ENCODE assay signal across 8 mouse cellular contexts in the genomic region with DNA sequence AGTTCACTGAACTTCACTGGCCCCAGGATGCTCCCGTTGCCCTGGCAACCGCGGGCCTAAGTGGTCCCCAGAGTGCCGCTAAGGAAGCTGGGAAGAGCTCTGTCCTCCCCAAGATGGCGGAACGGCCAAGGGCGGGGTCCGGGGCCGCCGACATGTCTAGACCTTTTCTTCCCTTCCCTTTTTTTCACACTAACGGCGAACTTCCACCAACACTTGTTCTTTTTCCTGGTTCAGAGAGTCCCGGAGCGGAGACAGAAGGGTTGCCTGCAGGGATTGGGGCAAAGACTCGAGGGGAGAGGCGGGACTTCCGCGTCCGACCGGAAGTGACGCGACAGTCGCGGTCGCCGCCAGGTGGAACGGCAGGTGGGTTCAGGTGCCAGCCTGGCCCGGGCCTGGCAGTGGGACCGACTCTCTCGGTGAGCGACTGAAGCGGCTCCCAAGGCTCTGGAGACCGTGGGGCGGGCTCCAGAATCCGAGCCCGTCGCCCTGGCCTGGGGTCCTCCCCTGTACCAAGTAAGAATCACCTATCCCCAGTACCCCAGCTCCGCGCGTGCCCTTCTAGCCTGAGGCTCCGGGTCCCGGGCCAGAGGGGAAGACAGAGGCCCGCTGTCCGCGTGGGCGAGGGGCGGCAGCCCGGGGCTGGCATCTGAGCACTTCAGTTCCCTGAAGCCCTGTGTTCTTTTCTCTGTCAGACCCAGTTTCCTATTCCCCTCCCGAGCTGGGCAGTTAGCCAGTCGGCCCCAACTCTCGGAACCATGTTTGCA. TPM values are rescaled to one million over a fixed set of nuclear protein-coding genes. Genes with fewer than 3 reads are reported as not detected.
DNase-seq lines count a peak whose midpoint lies in the region; ATAC-seq and TF ChIP-seq lines count a peak whose summit lies in the region.

A gene (plus strand): TSS at position 116 of the 764 bp plus-strand sequence.
A gene (plus strand): TSS at position 334 of the 764 bp plus-strand sequence.

- peak; percentile 86 for DNase-seq in 3134 (ENCODE audit: extremely low read depth, insufficient read length, low spot score)
- peak; percentile 85 to 90 for DNase-seq in adrenal gland, postnatal 36 days
- peak; percentile 86 for DNase-seq in heart, adult 8-10 months (ENCODE audit: low spot score)
- DNase-seq in kidney, adult 9 months: peak; percentile 94
- DNase-seq in limb, embryonic 14.5 days (ENCODE audit: low spot score): peak; percentile 86
- peak; percentile 89 for DNase-seq in midbrain, postnatal 0 days (ENCODE audit: low spot score)
- DNase-seq in spleen, postnatal 14 days (ENCODE audit: low spot score in 2 of 2): peak; percentile 64 to 78

- TF ChIP-seq CTCF in midbrain, postnatal 0 days (IDR thresholded peaks at IDR 0.05): peak; percentile 30; the same call in 1 of the 2 replicates

- H3K4me1 ChIP-seq in embryonic facial prominence, embryonic 13.5 days: peaks cover 16% of the 10 kb centered on the region
- H3K4me1 ChIP-seq in limb, embryonic 14.5 days (ENCODE audit: control insufficient read depth, insufficient read depth, low read length): 0 out of 2 replicates have a peak, but pooled peaks cover 3% of the 10 kb centered on the region
- 0 out of 2 replicates have a peak, but pooled peaks cover 9% of the 10 kb centered on the region for H3K4me1 ChIP-seq in midbrain, postnatal 0 days (ENCODE audit: insufficient read depth, low read length)

- peak within 1 kb of the TSS; percentile 97 for H3K4me2 ChIP-seq in embryonic facial prominence, embryonic 13.5 days
- peak within 1 kb of the TSS; percentile 88 for H3K4me2 ChIP-seq in limb, embryonic 14.5 days (replicated peaks; ENCODE audit: low read depth, low read length, severe bottlenecking)
- peak within 1 kb of the TSS; percentile 97 for H3K4me2 ChIP-seq in midbrain, postnatal 0 days (ENCODE audit: low read depth, low read length, poor library complexity, severe bottlenecking)

- TF ChIP-seq POLR2A in limb, embryonic 14.5 days (IDR thresholded peaks at IDR 0.05; ENCODE audit: borderline replicate concordance, extremely low read depth, insufficient read depth, insufficient read length): peak; percentile 63; the same call in 1 of the 2 replicates

- ATAC-seq in embryonic facial prominence, embryonic 13.5 days (ENCODE audit: insufficient number of reproducible peaks, insufficient read depth, low FRiP score, low TSS enrichment, low read depth): peak; percentile 78
- ATAC-seq in limb, embryonic 14.5 days (ENCODE audit: low FRiP score, low read depth): peak; percentile 94
- peak; percentile 85 for ATAC-seq in midbrain, postnatal 0 days (ENCODE audit: low FRiP score)

- peak within 1 kb of the TSS; percentile 90 for H3K9ac ChIP-seq in embryonic facial prominence, embryonic 13.5 days
- peak within 1 kb of the TSS; percentile 71 for H3K9ac ChIP-seq in limb, embryonic 14.5 days (ENCODE audit: low read depth, low read length, severe bottlenecking)
- H3K9ac ChIP-seq in midbrain, postnatal 0 days (replicated peaks; ENCODE audit: low read length, poor library complexity, severe bottlenecking): peak within 1 kb of the TSS; percentile 97

- H3K9me3 ChIP-seq in embryonic facial prominence, embryonic 13.5 days: no peaks in the 10 kb centered on the region
- H3K9me3 ChIP-seq in limb, embryonic 14.5 days (ENCODE audit: control insufficient read depth, low read length): no peaks in the 10 kb centered on the region
- no peaks in the 10 kb centered on the region for H3K9me3 ChIP-seq in midbrain, postnatal 0 days (ENCODE audit: low read length)

- peak within 1 kb of the TSS; percentile 88 for H3K4me3 ChIP-seq in embryonic facial prominence, embryonic 13.5 days
- H3K4me3 ChIP-seq in limb, embryonic 14.5 days (replicated peaks; ENCODE audit: low read length): peak within 1 kb of the TSS; percentile 71
- peak within 1 kb of the TSS; percentile 80 for H3K4me3 ChIP-seq in midbrain, postnatal 0 days (ENCODE audit: low read depth, low read length)

- no peaks in the 10 kb centered on the region for H3K27me3 ChIP-seq in embryonic facial prominence, embryonic 13.5 days
- H3K27me3 ChIP-seq in limb, embryonic 14.5 days (ENCODE audit: control insufficient read depth, insufficient read depth, low read length): no peaks in the 10 kb centered on the region
- no peaks in the 10 kb centered on the region for H3K27me3 ChIP-seq in midbrain, postnatal 0 days (ENCODE audit: insufficient read depth, low read length)

- H3K27ac ChIP-seq in embryonic facial prominence, embryonic 13.5 days: peak within 1 kb of the TSS; percentile 97
- H3K27ac ChIP-seq in limb, embryonic 14.5 days (replicated peaks; ENCODE audit: low read depth, low read length): peak within 1 kb of the TSS; percentile 94
- peak within 1 kb of the TSS; percentile 92 for H3K27ac ChIP-seq in midbrain, postnatal 0 days (ENCODE audit: low read depth, low read length)

- peaks cover 23% of the 10 kb centered on the region for H3K36me3 ChIP-seq in embryonic facial prominence, embryonic 13.5 days
- H3K36me3 ChIP-seq in limb, embryonic 14.5 days (ENCODE audit: control insufficient read depth, insufficient read depth, low read length): peaks cover 22% of the 10 kb centered on the region
- H3K36me3 ChIP-seq in midbrain, postnatal 0 days (ENCODE audit: insufficient read depth, low read length): peaks cover 7% of the 10 kb centered on the region; the same call in 1 of the 2 replicates

- WGBS in embryonic facial prominence, embryonic 13.5 days: under 1% methylated on average over 51 of the region's 51 CpGs
- WGBS in limb, embryonic 14.5 days: 1% methylated on average over 49 of the region's 51 CpGs
- WGBS in midbrain, postnatal 0 days: under 1% methylated on average over 51 of the region's 51 CpGs

RNA-seq across cellular contexts. Expression of the first gene that starts in this region (rescaled TPM):
- total RNA-seq in adrenal gland, postnatal 36 days (2021): 10 to 100 TPM; 17.7 to 18.1 TPM
- 53.3 and 56.6 TPM in 2 replicates for polyA plus RNA-seq in embryonic facial prominence, embryonic 13.5 days (2015; fragmentation: Nextera tagmentation; extraction: Ambion mirVana)
- 10 to 100 TPM; 23.5 to 29.8 (median 27.3) TPM for total RNA-seq in heart, adult 8-10 months (2022)
- 82.4 and 82.6 TPM in 2 replicates for polyA plus RNA-seq in limb, embryonic 14.5 days (2012; rRNA removed)
- 23.3 and 25.7 TPM in 2 replicates for polyA plus RNA-seq in limb, embryonic 14.5 days (2014; fragmentation: Nextera tagmentation; extraction: Ambion mirVana)
- total RNA-seq in midbrain, postnatal 0 days (2014; rRNA removed): 65.8 and 81.1 TPM in 2 replicates
- polyA plus RNA-seq in midbrain, postnatal 0 days (2015; fragmentation: Nextera tagmentation; extraction: Ambion mirVana): 78.1 and 84.2 TPM in 2 replicates

RNA-seq across cellular contexts. Expression of the second gene that starts in this region (rescaled TPM):
- total RNA-seq in adrenal gland, postnatal 36 days (2021): under 1 TPM in 1 of 2 experiments, not detected in 1; 0.13 TPM
- 1.6 TPM in 2 replicates for polyA plus RNA-seq in embryonic facial prominence, embryonic 13.5 days (2015; fragmentation: Nextera tagmentation; extraction: Ambion mirVana)
- 1 to 10 TPM in 3 of 4 experiments, under 1 TPM in 1; 0.63 to 1.5 (median 1.1) TPM for total RNA-seq in heart, adult 8-10 months (2022)
- 1.5 and 2.6 TPM in 2 replicates for polyA plus RNA-seq in limb, embryonic 14.5 days (2012; rRNA removed)
- 0.89 and 1.2 TPM in 2 replicates for polyA plus RNA-seq in limb, embryonic 14.5 days (2014; fragmentation: Nextera tagmentation; extraction: Ambion mirVana)
- 1.8 and 3.7 TPM in 2 replicates for total RNA-seq in midbrain, postnatal 0 days (2014; rRNA removed)
- 1.1 and 2.0 TPM in 2 replicates for polyA plus RNA-seq in midbrain, postnatal 0 days (2015; fragmentation: Nextera tagmentation; extraction: Ambion mirVana)

Comparison
In these comparisons a context has a peak if more than half of its experiments do, and no peak if none do; other contexts are left out.
1. Peak in every context shown above with its lines: DNase-seq, ATAC-seq, H3K4me3 ChIP-seq and H3K27ac ChIP-seq.